Mouse (Mus musculus) gastrocnemius, postnatal 4 days (tissue): ENCODE results near the gene Calhm1. TPM values are rescaled to one million over a fixed set of nuclear protein-coding genes. Genes with fewer than 3 reads are reported as not detected.
A peak's percentile ranks its signal among the peaks of the same experiment; 100 is the strongest.
"Not testable (repeated sequence)": the region's sequence is repeated elsewhere in the genome, so short reads cannot be mapped to it uniquely, and the experiment has no call there.

Source experiments
- DNase-seq, 2 experiments: peaks; one replicate each; pipeline ENCODE4 v3.0.0; 2021 to 2022; ENCODE audit warnings: low spot score in 2 of 2, mixed read lengths in 2 of 2
- total RNA-seq, 2 experiments: library from RNA; stranded (reverse); gene quantifications; 2 replicates each; pipeline ENCODE4 v1.2.3; 2021

Gene Calhm1
- total RNA-seq, 2 experiments from 2014 or later: not detected

DNA sequence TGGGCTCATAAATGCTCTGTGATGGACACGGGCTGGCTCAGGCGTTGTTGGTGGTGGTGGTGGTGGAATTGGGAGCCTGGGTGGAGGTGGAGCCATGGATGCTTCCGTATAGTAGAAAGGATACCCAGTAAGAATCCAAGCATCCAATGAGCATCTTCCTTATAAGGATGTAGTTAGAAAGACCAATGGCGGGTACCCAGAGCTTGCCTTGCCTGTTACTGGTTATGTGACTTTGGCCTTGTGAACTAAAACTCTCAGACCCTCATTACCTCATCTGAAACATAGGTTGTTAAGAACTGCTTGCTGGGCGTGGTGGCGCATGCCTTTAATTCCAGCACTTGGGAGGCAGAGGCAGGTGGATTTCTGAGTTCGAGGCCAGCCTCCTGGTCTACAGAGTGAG is 9.7 kb upstream of the Calhm1 start:
- DNase-seq: no peak

DNA sequence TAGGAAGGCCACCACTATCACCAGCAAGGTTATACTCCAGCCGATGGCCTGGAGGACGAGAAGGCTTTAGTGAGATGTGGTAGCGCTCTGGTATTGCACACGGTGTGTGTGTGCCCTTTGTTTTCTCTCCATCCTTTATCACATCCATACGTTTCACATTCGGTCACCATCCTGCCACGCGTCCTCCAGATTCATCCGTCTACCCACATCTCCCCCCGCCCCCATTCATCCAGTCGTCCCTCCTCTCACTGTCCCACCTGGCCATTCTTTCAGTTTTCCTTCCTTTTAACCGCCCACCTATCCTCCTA is 8.0 kb upstream of the Calhm1 start:
- DNase-seq: no peak

DNA sequence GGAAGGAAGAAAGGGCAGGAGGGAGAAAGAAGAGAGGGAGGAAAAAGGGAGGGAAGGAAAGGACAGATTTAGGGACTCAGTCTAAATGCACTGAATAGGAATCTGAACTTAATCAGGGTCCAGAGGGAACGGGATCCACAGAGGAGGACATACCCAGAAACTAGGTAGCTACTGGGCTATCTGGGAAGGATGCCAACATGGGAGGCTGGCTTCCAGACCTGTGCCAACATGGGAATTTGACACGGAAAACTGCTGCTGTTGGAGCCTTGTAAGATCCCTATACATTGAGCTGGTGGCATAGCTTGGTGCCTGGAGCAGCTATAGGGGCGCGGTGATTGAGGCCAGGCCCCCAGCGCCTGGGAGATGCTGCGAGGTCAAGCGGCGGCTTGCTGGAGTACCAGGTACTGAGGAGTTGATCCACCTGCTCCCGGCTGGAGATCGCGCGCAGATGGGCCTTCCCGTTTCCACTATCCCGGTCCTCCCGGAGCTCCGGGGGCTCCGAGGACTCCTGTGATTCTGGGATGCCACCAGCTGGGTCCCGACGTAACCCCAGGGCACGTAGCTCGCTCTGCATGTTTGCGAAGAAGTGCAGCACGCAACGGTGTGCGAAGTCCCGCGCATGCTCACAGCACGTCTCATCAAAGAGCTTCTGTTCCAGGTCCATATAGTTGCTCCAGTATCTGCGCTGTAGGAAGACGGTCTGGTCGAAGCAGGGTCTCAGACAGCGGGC is 7.4 kb upstream of the Calhm1 start:
- no peak for DNase-seq

DNA sequence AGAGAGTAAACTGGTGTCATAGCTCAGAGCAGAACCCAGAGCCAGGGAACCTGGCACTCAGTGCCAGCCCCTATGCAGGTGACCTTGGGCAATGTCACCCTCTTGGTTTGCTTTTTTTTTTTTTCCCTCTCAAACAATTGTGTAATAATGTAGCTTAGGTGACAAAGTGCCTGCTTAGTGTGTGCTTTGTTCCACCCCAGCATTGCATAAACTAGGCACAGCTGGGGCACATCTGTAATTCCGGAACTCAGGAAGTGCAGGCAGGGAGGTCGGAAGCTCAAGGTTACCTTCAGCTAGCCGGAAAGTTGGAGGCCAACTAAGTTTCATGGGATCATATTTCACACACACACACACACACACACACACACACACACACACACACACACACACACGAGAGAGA is 5.8 kb upstream of the Calhm1 start:
- DNase-seq: no peak

DNA sequence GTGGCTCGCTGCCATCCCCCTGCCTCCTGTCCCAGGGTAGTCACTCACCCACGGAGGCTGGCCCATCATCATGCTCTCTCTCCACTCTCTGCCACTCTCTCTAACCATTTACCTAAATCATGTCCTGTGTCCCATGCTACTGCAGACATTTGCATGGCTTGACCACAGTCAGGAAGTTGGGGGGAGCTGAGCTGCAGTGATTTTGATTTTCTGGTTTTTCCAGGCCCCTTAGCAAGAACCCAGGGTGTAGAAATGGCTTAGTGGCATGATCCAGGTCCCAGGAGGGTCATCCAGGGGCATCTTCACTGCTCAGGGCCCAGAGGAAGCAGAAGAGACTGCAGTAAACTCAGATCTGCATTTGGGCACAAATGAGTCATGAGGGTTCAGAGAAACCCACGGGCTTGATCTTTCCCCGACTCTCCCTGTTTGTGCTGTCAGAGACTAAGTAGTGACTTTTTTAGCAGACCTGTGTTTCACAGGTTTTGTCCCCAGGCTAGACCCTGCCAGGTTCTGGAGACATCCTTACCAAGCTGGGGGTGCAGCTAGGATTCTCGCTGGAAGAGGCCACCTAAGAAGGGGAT is 4.3 kb upstream of the Calhm1 start:
- no peak for DNase-seq

DNA sequence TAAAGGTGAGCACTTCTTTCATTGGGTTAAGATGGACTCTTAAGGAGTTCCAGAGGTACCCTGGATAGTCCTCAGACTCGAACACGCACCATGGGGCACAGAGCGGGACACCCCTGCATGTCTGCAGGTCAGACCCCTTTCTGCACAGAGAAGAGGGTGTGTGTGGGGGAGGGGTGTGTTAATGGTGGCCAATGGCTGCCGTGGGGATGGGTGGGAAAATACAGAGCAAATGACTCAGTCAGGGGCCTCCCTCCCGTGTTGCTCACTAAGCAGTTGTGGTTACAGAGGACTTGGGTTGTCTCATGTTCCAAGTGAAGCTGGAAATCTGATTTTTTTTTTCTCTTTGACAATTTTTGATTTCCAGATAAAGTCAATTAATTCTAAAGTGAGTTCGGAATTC is 1.6 kb downstream of the Calhm1 start:
- DNase-seq: no peak

DNA sequence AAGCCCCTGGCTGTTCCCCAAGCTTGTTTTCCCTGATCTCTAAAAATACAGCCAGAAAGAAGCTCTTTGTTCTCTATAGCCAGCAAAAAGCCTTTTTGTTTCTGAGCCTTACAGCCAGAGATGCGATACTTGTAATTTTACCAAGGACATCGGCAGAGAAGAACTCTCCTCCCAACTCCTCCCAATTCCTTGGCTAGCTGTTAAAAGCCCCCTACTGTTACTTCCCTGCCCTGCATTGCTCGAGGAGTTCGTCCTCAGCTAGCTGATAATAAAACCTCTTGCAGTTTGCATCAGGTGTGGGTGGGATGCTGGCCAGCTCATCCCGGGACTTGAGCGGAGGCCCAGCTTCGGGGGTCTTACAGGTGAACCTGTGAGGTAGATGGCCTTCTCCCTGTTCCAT is 4.4 kb downstream of the Calhm1 start:
- not testable (repeated sequence) for DNase-seq

DNA sequence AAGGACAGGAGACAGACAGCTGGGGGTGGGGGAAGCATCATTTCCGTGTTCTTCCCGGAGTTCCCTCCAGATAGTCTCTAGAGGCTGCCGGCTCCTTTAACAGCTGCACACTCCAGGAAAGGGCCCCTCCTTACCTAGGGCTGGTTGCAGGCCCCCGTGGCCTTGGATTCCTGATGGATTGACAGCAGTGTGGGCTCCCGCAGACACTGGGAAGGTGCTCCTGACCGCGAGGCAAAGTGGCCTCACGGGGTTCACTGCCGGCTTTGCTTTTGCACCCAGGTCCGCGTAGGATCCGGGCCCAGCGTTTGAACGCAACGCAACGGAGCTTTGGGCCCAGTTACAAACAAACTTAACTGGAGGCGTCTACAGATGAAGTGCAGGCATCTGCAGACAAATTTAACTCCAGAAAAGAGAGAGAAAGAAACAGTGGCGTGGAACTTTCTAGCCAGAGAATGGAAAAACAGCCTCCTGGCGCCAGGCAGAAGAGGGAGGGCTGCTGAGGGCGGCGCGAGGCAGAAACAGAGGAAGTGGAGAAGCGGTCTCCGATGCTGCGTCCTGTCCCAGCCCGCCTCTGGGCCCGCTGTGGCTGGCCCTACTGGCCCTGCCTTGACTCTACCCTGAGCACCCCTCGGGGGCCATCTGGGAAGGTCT is 6.2 kb downstream of the Calhm1 start, which contains the start of gene Calhm2:
Gene Calhm2, minus strand, starts transcription at position 524 of the 651 bp plus-strand sequence.
- peak; percentile 41 to 72 for DNase-seq

DNA sequence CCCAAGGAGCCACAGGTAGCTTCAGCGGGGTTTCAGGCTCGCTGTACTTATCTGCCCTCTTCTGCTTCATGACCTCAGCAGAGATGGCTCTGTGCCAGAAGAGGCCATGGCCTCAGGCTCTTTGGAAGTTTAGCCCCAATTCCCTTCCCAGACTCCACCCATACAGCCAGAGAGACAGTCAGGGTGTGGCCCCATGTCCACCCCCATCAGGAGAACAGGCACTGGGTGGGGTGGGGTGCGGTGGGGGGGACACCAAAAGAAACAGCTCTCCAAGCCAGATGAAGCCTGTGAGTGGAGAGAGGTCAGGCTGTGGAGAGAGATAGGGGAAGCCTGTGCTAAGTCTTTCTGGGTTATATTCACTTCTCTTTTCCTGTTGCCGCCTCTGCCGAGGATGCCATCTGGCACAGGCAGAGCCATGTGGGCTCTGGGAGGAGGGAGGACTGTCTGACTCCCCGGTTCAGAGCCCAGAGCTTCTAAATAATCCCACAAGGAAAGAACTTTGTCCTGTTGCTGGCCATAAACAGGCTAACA is 6.9 kb downstream of the Calhm1 start:
- peak in 1 of 2 experiments; percentile 56 for DNase-seq

DNA sequence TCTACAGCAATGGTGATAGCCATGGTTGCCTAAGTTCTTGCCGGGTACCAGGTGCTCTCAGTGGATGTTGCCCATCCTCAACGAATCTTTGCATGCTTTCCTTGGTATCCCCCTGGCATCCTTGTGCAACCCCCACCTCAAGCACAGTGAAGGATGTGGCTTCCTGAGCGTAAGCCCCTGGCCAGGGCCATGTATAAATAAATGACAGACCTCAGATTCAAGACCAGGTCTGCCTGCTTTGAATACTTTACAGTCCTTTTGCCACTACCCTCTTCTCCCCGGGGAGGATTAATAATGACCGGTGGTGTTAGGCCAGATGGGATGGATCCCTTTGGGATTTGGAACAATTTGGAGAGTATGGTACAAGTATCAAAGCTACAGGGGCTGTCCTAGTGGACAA is 7.9 kb downstream of the Calhm1 start:
- DNase-seq: no peak

DNA sequence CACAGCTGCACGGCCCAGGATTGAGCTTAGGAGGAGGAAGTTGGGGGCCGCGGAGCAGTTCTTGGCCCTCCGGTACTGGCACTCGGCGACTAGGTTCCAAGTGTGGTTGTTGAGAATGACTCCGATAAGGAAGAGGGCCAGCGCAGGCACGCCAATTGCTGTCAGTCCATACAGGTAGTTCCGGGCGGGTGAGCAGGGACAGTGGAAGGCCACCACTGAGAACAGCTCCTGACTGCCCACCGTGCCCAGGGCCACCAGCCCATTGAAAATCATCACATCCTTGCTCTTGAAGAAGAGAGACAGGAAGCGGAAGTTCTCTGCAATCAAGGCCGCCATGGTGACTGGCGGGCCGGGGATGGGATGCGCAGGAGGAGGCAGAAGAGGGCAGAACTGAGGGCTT is 8.5 kb downstream of the Calhm1 start:
- DNase-seq: no peak

DNA sequence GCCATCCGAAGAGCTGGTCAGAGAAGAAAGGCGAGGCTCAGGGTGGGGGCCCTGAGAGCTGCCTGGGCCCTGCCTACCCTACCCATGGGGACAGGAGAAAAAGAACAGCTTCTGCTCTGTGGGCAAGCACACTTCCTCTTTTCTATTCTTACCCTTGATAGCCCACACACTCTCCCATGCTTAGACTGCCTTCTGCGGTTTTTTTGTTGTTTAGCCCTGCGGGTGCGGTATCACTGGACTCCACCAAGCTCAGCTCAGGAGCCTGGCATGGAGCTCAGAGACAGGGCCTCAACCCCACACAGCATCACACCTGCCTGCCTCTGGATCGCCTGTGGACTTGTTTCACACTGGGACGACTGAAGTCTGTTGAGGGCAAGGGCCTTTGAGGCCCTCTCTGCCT is 10.9 kb downstream of the Calhm1 start:
- DNase-seq: no peak

DNA sequence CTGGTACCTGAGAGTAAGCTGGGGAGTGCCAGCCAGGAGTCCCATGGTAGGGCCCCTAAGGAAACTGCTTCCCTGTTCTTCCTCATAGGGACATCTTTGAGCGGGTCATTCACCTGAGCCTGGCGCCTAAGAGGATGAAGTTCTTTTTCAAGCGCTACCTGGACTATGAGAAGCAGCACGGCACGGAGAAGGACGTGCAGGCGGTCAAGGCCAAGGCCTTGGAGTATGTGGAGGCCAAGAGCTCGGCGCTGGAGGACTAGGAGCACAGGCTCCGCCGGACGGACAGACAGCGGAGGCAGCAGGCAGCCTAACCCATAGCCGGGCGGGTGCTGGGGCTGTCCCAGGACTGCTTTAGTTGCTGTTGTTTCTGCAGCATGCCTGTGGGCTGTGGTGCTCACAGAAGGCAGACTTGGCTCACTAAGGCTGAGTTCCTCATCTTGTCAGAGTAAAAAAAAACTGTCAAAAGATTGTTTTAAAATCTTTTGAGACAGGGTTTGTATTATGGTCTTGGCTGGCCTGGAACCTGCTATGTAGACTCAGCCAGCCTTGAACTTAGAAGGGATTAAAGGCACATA is 13.4 kb downstream of the Calhm1 start:
- DNase-seq: no peak

DNA sequence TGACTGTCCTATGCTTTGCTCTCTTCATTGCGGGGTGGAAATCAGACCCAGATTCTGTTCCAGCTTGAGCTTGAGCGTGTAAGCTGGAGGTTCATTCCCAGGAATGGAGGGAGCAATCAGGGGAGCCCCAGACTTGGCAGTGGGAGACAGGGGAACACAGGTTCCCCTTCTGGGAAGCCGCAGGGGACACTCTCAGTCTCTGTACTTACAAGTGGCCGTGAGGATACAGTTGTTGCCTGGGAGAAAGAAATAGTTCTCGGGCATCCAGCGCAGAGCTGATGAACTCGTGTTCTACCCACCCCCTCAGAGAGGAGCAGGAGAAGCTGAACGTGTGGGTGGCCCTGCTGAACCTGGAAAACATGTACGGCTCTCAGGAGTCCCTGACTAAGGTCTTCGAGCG is 15.2 kb downstream of the Calhm1 start:
- DNase-seq: no peak

DNA sequence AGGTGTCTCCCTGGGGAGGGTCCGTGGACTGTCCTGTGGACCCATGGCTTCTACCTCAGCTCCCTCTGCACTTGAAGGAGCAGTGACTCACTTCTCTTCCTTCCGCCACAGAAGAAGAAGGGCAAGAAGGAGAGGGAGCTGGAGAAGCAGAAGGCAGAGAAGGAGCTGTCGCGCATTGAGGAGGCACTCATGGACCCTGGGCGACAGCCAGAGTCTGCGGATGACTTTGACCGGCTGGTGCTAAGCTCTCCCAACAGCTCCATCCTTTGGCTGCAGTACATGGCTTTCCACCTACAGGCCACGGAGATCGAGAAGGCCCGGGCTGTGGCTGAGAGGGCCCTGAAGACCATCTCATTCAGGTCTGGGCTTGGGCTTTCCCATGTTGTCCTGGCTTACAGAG is 15.9 kb downstream of the Calhm1 start:
- no peak for DNase-seq

DNA sequence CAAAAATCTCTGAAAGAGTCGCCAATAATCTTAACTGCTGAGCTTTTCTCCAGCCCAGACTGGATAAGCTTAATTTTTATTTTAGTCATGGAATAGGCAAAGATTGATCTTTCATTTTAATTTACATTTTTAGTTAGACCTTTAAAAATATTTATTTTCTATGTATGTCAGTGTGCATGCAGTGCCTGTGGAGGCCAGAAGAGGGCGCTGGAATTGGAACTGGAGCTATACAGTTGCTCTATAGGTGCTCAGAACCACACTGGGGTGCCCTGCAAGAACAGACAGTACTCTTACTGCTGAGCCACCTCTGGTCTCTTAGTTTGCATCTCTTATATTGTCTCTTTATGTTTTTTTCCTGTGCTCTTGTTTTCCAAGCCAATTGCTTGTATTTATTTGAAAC is 21.3 kb downstream of the Calhm1 start:
- no peak for DNase-seq

DNA sequence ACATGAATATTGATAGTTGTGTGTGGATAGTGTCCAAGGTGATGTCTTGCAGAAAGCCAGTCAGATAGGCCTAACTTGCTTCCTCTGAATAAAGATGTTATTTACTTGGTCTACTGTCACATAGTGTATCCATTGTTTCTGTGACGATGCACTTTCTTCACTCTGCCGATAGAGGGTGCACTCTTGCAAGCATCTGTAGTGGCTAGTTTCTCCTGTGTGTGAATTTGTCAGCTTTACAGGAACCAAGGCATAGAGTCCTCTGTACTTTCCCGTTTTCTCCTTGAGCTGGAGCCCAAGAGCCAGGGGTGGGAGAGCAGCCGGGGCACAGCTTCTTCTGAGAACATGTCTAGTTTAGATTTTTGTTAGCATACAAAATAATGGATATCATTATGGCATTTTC is 23.0 kb downstream of the Calhm1 start:
- DNase-seq: no peak

DNA sequence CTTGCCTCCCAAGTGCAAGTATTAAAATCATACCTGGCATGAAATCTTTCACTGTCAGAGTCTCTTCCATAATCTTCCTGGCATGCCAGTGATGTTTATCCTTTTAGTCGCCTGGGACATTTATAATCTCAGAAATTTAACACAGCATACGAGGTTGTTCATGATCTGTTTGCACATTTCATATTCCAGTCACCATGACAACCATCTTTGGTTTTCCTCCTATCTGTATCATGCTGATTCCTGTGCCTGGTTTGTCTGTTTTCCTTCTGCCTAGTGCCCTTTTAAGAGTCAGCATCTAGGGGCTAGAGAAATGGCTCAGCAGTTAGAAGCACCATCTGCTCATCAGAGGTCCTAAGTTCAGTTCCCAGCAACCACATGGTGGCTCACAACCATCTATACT is 25.4 kb downstream of the Calhm1 start:
- no peak for DNase-seq

DNA sequence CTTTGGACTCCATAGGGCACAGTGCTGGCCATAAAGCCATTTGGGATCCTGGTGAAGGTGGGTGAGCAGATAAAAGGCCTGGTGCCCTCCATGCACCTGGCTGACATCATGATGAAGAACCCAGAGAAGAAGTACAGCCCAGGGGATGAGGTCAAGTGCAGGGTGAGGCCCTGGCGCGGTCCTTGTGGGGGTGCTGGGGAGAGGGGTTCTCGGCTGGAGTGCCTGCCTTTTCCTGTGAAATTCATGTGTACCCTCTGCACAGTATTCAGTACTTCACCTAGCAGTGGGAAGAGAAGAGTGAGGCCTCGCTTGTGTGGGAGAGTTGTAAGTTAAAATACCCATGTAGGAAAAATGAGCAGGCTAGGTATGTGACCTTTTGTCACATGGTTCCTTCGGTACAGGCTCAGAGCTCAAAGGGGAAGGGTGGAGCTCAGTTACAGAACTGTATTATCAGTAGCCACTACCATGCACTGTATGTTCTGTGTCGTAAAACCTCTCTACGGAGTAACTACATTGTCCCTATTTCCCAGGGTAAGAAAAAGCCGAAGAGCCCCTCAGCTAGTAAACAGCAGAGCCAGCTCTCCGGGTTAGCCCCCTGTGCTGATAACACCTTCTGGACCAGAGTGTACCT is 39.3 kb downstream of the Calhm1 start:
- DNase-seq: no peak

DNA sequence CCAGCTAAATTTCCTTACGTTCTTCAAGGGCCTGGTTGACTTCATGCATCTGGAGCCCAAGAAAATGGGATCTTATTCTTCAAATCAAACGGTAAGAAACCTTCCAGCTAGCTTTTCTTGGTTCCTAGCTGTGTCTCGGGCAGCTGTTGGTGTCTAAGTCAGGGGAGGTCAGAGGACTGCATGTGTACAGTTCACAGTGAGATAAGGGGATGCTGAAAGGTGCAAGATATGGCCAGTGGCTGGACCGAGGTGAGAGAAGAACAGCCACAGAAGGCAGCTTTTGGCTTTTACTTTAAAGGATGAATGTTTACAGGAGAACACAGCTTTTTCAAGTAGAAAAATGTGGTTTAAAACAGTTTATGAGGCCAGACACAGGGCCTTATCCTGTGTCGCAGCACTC is 43.0 kb downstream of the Calhm1 start:
- DNase-seq: no peak
